Mouse (Mus musculus) hindbrain, embryonic 12.5 days (tissue): ENCODE measurements around the gene Ppcdc. TPM values are rescaled to one million over a fixed set of nuclear protein-coding genes. Genes with fewer than 3 reads are reported as not detected.

ENCODE experiments used
- ATAC-seq: fragments of 200-750 bp; cut with Nextera tagmentation; 2 replicates; pipeline ENCODE4 v1.8.0; 2017; ENCODE audit warnings: moderate TSS enrichment; ENCODE audit not compliant: low FRiP score
- H3K27ac ChIP-seq: fragments of 300-500 bp; sonication (generic); 2 replicates; pipeline ENCODE4 v1.5.1; 2016; ENCODE audit warnings: mild to moderate bottlenecking
- H3K27me3 ChIP-seq: fragments of 300-500 bp; sonication (generic); 2 replicates; pipeline ENCODE4 v1.6.1; 2016; ENCODE audit warnings: mild to moderate bottlenecking
- H3K36me3 ChIP-seq: fragments of 300-500 bp; sonication (generic); 2 replicates; pipeline ENCODE4 v1.6.1; 2016; ENCODE audit warnings: mild to moderate bottlenecking
- H3K4me1 ChIP-seq: fragments of 300-500 bp; sonication (generic); 2 replicates; pipeline ENCODE4 v1.6.1; 2016
- H3K4me2 ChIP-seq: fragments of 300-500 bp; sonication (generic); replicated peaks from 2 replicates; pipeline ENCODE4 v1.6.1; 2016; ENCODE audit warnings: mild to moderate bottlenecking
- H3K4me3 ChIP-seq: fragments of 300-500 bp; sonication (generic); 2 replicates; pipeline ENCODE4 v1.5.1; 2016; ENCODE audit warnings: mild to moderate bottlenecking
- H3K9ac ChIP-seq: fragments of 300-500 bp; sonication (generic); 2 replicates; pipeline ENCODE4 v1.6.1; 2016; ENCODE audit warnings: mild to moderate bottlenecking, moderate library complexity
- H3K9me3 ChIP-seq: fragments of 300-500 bp; sonication (generic); replicated peaks from 2 replicates; pipeline ENCODE4 v1.6.1; 2016; ENCODE audit warnings: mild to moderate bottlenecking
- WGBS: fragments of 180-500 bp; shearing (Covaris S2); methylation state at CpG from one replicate; pipeline ENCODE4 v1.1.7; 2016; 5-methylcytosine and 5-hydroxymethylcytosine counted together
- polyA plus RNA-seq: library from polyadenylated mRNA; unstranded; fragments of >200 nt; fragmentation: Nextera tagmentation; extraction: Ambion mirVana; gene quantifications from 2 replicates; pipeline ENCODE4 v1.2.1, GENCODE M21; 2016

The Ppcdc gene
- polyA plus RNA-seq, 1 experiment from 2014 or later = 24.6 TPM

GRCm38 (mm10) chr9:57392892-57393291, 47.0 kb downstream of the Ppcdc start:
- Histone ChIP-seq H3K36me3 (no peaks in the 10 kb centered on the region), H3K27ac (no peak overlapping the region), H3K9ac (no peak overlapping the region), H3K27me3 (no peaks in the 10 kb centered on the region), H3K4me3 (no peak overlapping the region), H3K4me1 (no peaks in the 10 kb centered on the region), H3K4me2 (no peak overlapping the region), H3K9me3 (no peaks in the 10 kb centered on the region)
- 92% methylated on average over 1 of the region's 1 CpGs for WGBS
- no peak for ATAC-seq

- Histone ChIP-seq H3K36me3 (no peaks in the 10 kb centered on the region), H3K9me3 (no peaks in the 10 kb centered on the region), H3K27ac (no peak overlapping the region), H3K4me2 (no peak overlapping the region), H3K4me1 (no peaks in the 10 kb centered on the region), H3K27me3 (no peaks in the 10 kb centered on the region), H3K9ac (no peak overlapping the region), H3K4me3 (no peak overlapping the region)
- WGBS = 83% methylated on average over 3 of the region's 3 CpGs
- no peak for ATAC-seq
Measured at GRCm38 (mm10) chr9:57390869-57391268, 49.1 kb downstream of the Ppcdc start.

GRCm38 (mm10) chr9:57389131-57389530, 50.8 kb downstream of the Ppcdc start:
- Histone ChIP-seq H3K4me2 (no peak overlapping the region), H3K36me3 (no peaks in the 10 kb centered on the region), H3K4me3 (no peak overlapping the region), H3K9ac (no peak overlapping the region), H3K27me3 (no peaks in the 10 kb centered on the region), H3K4me1 (no peaks in the 10 kb centered on the region), H3K27ac (no peak overlapping the region), H3K9me3 (no peaks in the 10 kb centered on the region)
- no peak for ATAC-seq
- WGBS = 20% methylated on average over 1 of the region's 1 CpGs

- Histone ChIP-seq H3K9ac (no peak overlapping the region), H3K36me3 (no peaks in the 10 kb centered on the region), H3K27me3 (no peaks in the 10 kb centered on the region), H3K4me1 (no peaks in the 10 kb centered on the region), H3K4me2 (no peak overlapping the region), H3K27ac (no peak overlapping the region), H3K4me3 (no peak overlapping the region), H3K9me3 (no peaks in the 10 kb centered on the region)
- ATAC-seq = no peak
- 86% methylated on average over 4 of the region's 4 CpGs for WGBS
Measured at GRCm38 (mm10) chr9:57386926-57387325, 53.0 kb downstream of the Ppcdc start.

- Histone ChIP-seq H3K27me3 (no peaks in the 10 kb centered on the region), H3K9ac (no peak overlapping the region), H3K36me3 (no peaks in the 10 kb centered on the region), H3K4me2 (no peak overlapping the region), H3K4me1 (no peaks in the 10 kb centered on the region), H3K27ac (no peak overlapping the region), H3K9me3 (no peaks in the 10 kb centered on the region), H3K4me3 (no peak overlapping the region)
- WGBS = 75% methylated on average over 2 of the region's 2 CpGs
- no peak for ATAC-seq
Measured at GRCm38 (mm10) chr9:57384621-57385020, 55.3 kb downstream of the Ppcdc start.

GRCm38 (mm10) chr9:57360999-57361398, 78.9 kb downstream of the Ppcdc start:
- Histone ChIP-seq H3K4me2 (no peak overlapping the region), H3K9me3 (no peaks in the 10 kb centered on the region), H3K27me3 (no peaks in the 10 kb centered on the region), H3K9ac (no peak overlapping the region), H3K27ac (no peak overlapping the region), H3K36me3 (no peaks in the 10 kb centered on the region), H3K4me1 (no peaks in the 10 kb centered on the region), H3K4me3 (no peak overlapping the region)
- ATAC-seq = no peak
- 88% methylated on average over 3 of the region's 3 CpGs for WGBS

- no peak overlapping the region for H3K27ac ChIP-seq
- no peak overlapping the region for H3K4me2 ChIP-seq
- H3K9me3 ChIP-seq = no peaks in the 10 kb centered on the region
- no peaks in the 10 kb centered on the region for H3K36me3 ChIP-seq
- WGBS = 69% methylated on average over 2 of the region's 2 CpGs
- H3K9ac ChIP-seq = no peak overlapping the region
- no peak overlapping the region for H3K4me3 ChIP-seq
- no peaks in the 10 kb centered on the region for H3K27me3 ChIP-seq
- no peak for ATAC-seq
- H3K4me1 ChIP-seq = no peaks in the 10 kb centered on the region
Measured at GRCm38 (mm10) chr9:57354377-57355183, 85.3 kb downstream of the Ppcdc start.

- Histone ChIP-seq H3K4me3 (no peak overlapping the region), H3K4me1 (no peaks in the 10 kb centered on the region), H3K36me3 (no peaks in the 10 kb centered on the region), H3K27ac (no peak overlapping the region), H3K9ac (no peak overlapping the region), H3K27me3 (no peaks in the 10 kb centered on the region), H3K9me3 (no peaks in the 10 kb centered on the region), H3K4me2 (no peak overlapping the region)
- WGBS = 56% methylated on average over 2 of the region's 2 CpGs
- ATAC-seq = no peak
Measured at GRCm38 (mm10) chr9:57351277-57351676, 88.6 kb downstream of the Ppcdc start.

GRCm38 (mm10) chr9:57345902-57346301, 94.0 kb downstream of the Ppcdc start:
- Histone ChIP-seq H3K4me1 (no peaks in the 10 kb centered on the region), H3K36me3 (no peaks in the 10 kb centered on the region)
- WGBS = 58% methylated on average over 1 of the region's 1 CpGs

GRCm38 (mm10) chr9:57343752-57344151, 96.2 kb downstream of the Ppcdc start:
- Histone ChIP-seq H3K27ac (no peak overlapping the region), H3K4me3 (no peak overlapping the region), H3K9ac (no peak overlapping the region), H3K27me3 (no peaks in the 10 kb centered on the region), H3K36me3 (no peaks in the 10 kb centered on the region), H3K4me2 (no peak overlapping the region), H3K4me1 (no peaks in the 10 kb centered on the region), H3K9me3 (no peaks in the 10 kb centered on the region)
- no peak for ATAC-seq
- WGBS = 84% methylated on average over 3 of the region's 3 CpGs

More at GRCm38 (mm10) chr9:57345902-57346301, 94.0 kb downstream of the Ppcdc start:
- Histone ChIP-seq H3K9me3 (no peaks in the 10 kb centered on the region), H3K27me3 (no peaks in the 10 kb centered on the region), H3K4me2 (no peak overlapping the region), H3K9ac (no peak overlapping the region), H3K27ac (no peak overlapping the region), H3K4me3 (no peak overlapping the region)
- ATAC-seq = no peak

- no peak overlapping the region for H3K27ac ChIP-seq
- 85% methylated on average over 6 of the region's 6 CpGs for WGBS
- no peak overlapping the region for H3K4me2 ChIP-seq
- no peaks in the 10 kb centered on the region for H3K36me3 ChIP-seq
- no peaks in the 10 kb centered on the region for H3K27me3 ChIP-seq
- ATAC-seq = no peak
- no peaks in the 10 kb centered on the region for H3K9me3 ChIP-seq
- no peak overlapping the region for H3K4me3 ChIP-seq
- no peak overlapping the region for H3K9ac ChIP-seq
- no peaks in the 10 kb centered on the region for H3K4me1 ChIP-seq
Measured at GRCm38 (mm10) chr9:57342906-57343474, 96.9 kb downstream of the Ppcdc start.

- Histone ChIP-seq H3K27ac (no peak overlapping the region), H3K9ac (no peak overlapping the region), H3K27me3 (no peaks in the 10 kb centered on the region), H3K9me3 (no peaks in the 10 kb centered on the region), H3K4me3 (no peak overlapping the region), H3K4me2 (no peak overlapping the region), H3K36me3 (no peaks in the 10 kb centered on the region), H3K4me1 (no peaks in the 10 kb centered on the region)
- 79% methylated on average over 3 of the region's 3 CpGs for WGBS
- ATAC-seq = no peak
Measured at GRCm38 (mm10) chr9:57342186-57342585, 97.7 kb downstream of the Ppcdc start.

- H3K36me3 ChIP-seq = no peaks in the 10 kb centered on the region
- H3K27me3 ChIP-seq = no peaks in the 10 kb centered on the region
- no peak for ATAC-seq
- 97% methylated on average over 5 of the region's 5 CpGs for WGBS
- no peak overlapping the region for H3K4me2 ChIP-seq
- no peak overlapping the region for H3K4me3 ChIP-seq
- no peaks in the 10 kb centered on the region for H3K4me1 ChIP-seq
- H3K9me3 ChIP-seq = peaks cover 5% of the 10 kb centered on the region; the same call in 1 of the 2 replicates
- no peak overlapping the region for H3K9ac ChIP-seq
- H3K27ac ChIP-seq = no peak overlapping the region
Measured at GRCm38 (mm10) chr9:57340361-57340760, 99.6 kb downstream of the Ppcdc start.
